1 mouse cellular context compared by ENCODE assay signal in genomic region chr11:83327427-83327826, GRCm38 (mm10).
A peak's percentile ranks its signal among the peaks of the same experiment; 100 is the strongest.
TF ChIP-seq lines count a peak whose summit lies in the region.

No protein-coding gene starts in this region.

TF ChIP-seq in CH12.LX, 34 proteins besides CTCF, POLR2A, EP300 and RAD21 (continued from another document):
- TF ChIP-seq JUN (IDR thresholded peaks at IDR 0.05; ENCODE audit: insufficient read depth, low read depth, low read length) (0 out of 2 replicates have a peak, but pooled peaks have one; percentile 20), MAZ (IDR thresholded peaks at IDR 0.05; ENCODE audit: low read depth, low read length) (no peak; the same call in 1 of the 2 replicates), SIN3A (IDR thresholded peaks at IDR 0.05; ENCODE audit: low read length) (0 out of 2 replicates have a peak, but pooled peaks have one; percentile 30), ZNF384 (IDR thresholded peaks at IDR 0.05; ENCODE audit: low read depth, low read length) (no peak), SMC3 (IDR thresholded peaks at IDR 0.05; ENCODE audit: low read depth, low read length) (peak; percentile 87), KAT2A (IDR thresholded peaks at IDR 0.05; ENCODE audit: insufficient replicate concordance, low read length) (no peak), ZKSCAN1 (IDR thresholded peaks at IDR 0.05; ENCODE audit: borderline replicate concordance, low read depth, low read length) (no peak), TBP (conservative IDR thresholded peaks at IDR 0.05; ENCODE audit: low read depth, low read length) (no peak), HCFC1 (IDR thresholded peaks at IDR 0.05; ENCODE audit: low read depth, low read length) (no peak), TCF12 (IDR thresholded peaks at IDR 0.05; ENCODE audit: low read depth, low read length) (no peak), USF2 (conservative IDR thresholded peaks at IDR 0.05; ENCODE audit: low read depth, low read length) (no peak), CHD2 (IDR thresholded peaks at IDR 0.05; ENCODE audit: low read length) (no peak), ZMIZ1 (IDR thresholded peaks at IDR 0.05; ENCODE audit: low read depth, low read length) (no peak), BHLHE40 (IDR thresholded peaks at IDR 0.05; ENCODE audit: low read depth, low read length) (no peak), E2F4 (IDR thresholded peaks at IDR 0.05; ENCODE audit: insufficient replicate concordance, low read depth, low read length) (no peak), IRF4 (IDR thresholded peaks at IDR 0.05; ENCODE audit: low read depth, low read length) (no peak)
